Mouse (Mus musculus) thymus, postnatal 0 days (tissue): Measurements from ENCODE around the gene Pbx1. TPM values are rescaled to one million over a fixed set of nuclear protein-coding genes. Genes with fewer than 3 reads are reported as not detected.
"Not testable (repeated sequence)": the region's sequence is repeated elsewhere in the genome, so short reads cannot be mapped to it uniquely, and the experiment has no call there.

Experiments used
- DNase-seq: peaks from one replicate; pipeline ENCODE4 v3.0.0-alpha.2; 2015; ENCODE audit warnings: low spot score
- polyA plus RNA-seq: library from polyadenylated mRNA; unstranded; fragments of >200 nt; fragmentation: Nextera tagmentation; extraction: Ambion mirVana; gene quantifications from 2 replicates; pipeline ENCODE4 v1.2.1, GENCODE M21; 2015

The Pbx1 gene
- polyA plus RNA-seq: 4.6 and 5.8 TPM in 2 replicates

DNA sequence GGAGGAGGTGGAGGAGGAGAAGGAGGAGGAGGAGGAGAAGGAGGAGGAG lies at the start of gene Pbx1:
Gene Pbx1, minus strand, starts transcription at position 39 of the 49 bp plus-strand sequence.
- DNase-seq: not testable (repeated sequence)

DNA sequence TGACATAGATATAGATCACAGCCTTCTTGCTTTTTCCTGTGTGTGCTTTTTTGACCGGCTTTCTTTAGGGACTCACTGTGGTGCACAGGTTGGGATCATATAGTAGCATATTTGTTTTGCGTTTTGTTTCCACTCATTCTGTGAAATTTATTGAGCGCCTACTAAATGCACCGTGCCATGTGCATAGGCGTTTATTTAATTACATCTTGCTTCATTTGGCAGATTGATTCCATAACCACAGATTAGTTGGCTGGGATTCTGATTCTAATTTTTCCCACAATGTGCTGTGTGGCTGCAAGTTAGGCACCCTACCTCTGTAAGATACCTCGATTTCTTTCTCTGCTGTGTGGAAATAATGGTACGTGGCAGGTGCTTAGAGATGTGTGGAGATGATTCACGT lies 47.6 kb upstream of the Pbx1 start:
- no peak for DNase-seq

DNA sequence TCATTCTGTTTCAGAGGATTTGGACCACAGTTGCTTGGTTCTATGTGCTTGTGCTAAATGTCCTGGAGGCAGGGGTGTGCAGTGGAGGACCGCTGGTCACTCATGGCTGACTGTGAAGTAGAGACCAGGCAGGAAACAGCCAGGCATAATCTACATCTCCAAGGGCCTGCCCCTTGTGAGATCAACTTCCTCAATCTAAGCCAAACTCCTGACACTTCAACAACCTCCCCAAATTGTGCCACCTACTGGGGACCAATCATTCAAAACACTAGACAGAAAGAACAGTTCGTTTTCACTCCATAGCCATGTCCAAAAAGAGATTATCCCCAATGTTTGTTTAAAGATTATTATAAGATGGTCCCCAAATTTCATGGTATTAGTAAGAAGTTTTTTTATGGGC lies 46.8 kb upstream of the Pbx1 start:
- no peak for DNase-seq

DNA sequence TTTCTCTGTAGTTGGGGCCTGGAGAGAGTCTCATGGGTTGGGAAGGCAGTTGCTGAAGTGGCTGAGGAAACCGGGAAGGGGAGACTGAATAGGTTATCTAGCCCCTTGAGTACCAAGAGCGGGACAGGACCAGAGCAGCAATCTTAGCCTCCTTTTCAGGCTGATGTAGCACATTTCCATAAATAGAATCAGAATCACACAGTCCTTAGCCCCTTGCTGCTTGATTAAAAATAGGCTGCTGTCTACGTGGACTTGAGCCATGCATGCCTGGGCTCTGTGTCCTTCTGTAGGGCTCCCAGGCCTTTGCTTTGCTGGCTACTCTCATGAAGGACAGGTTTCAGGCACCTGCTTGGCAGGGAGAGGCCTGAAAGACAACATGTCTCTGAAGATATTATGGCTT lies 44.8 kb upstream of the Pbx1 start:
- DNase-seq: no peak

DNA sequence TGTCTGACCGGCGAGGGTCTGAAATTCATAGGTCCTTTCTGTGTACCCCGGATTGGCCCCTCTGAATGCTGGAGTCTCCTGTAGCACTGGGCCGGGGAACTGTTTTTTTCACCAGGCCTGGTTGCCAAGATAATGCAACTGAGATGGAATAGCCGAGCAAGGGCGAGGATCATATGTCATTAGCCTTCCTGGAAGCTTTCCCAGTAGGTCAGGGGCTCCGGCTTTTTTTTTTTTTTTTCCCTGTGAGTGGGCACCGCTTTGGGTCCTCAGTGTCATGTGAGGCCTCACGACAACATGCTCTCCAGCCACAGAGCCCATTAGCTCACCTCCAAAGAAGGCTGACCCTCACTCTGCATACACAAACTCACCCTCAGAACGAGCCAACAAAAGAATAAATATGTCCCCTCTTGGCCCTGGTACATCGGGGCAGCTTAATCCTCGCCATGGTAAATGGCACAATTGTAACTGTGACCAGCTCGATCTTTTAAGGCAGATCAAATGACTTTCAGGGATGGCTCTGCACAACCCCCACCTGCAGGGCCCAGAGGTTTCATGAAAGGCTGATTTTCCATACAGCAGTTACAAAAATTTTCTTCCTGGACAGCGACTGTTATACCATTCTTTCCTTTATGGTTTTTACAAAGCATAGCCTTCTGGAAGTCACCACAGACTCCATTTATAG lies 44.3 kb upstream of the Pbx1 start:
- DNase-seq: no peak

DNA sequence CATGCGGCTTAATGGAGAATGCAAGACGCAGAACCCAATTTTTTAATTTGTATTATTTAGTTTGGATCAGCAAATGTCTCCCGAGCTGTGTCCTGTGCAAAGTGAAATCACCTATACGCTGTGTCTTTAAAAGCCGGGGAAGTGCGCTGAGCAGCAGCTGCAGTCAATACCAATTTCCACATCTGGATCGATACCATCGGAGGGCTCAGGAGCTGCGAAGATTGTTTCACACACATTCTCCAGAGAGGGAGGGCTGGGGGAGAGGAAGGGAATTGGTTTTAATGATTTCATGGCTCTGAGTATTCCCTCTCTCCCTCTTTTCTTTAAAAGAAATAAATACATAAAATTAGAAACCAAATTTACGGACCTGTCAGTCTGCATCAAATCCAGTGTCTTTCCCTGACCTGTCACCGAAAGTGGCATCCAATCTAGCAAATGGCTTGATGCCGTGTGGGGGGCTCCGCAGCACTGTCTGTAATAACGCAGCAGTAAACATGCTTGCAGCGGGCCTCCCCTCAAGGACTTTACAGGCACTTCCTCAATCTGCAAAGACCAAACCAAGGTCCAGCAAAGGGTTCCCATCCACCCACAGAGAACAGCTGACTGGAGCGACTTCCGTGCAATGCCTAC lies 43.6 kb upstream of the Pbx1 start:
- DNase-seq: no peak

DNA sequence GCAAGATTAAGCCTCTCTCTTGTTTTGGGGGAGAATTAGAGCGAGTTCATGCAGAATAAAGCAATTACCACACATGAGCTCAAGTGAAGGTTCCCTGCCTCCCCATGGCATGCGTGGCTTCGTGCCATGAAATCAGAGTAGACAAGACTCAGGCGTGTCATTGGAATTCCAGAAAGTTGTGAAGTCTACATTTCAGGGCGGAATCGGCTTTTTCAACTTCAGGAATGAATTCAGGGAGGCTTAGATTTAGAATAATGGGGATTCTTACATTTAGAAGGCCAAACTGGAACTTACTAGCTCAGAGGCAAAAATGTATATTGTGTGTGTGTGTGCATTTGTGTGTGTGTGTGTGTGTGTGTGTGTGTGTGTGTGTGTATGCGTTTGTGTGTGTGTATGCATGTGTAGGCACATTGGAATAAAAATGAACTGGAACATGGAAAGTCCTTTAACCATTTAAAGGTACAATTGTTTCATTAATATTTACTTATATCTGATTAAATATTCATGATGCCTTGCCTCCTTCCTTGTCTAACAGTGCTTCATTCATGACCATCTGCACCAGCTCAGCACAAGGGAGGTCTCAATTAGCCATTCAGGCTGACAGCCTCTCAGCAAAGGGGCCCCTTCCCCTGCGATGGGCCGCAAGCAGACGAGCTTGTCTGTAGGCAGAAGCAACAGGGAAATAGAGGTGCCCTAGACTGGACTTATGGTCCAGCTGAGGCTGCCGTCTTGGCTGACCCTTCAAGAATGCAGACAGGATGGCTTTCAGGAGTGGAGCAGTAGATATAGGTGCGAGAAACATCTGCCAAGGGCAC lies 41.4 kb upstream of the Pbx1 start:
- DNase-seq: no peak

DNA sequence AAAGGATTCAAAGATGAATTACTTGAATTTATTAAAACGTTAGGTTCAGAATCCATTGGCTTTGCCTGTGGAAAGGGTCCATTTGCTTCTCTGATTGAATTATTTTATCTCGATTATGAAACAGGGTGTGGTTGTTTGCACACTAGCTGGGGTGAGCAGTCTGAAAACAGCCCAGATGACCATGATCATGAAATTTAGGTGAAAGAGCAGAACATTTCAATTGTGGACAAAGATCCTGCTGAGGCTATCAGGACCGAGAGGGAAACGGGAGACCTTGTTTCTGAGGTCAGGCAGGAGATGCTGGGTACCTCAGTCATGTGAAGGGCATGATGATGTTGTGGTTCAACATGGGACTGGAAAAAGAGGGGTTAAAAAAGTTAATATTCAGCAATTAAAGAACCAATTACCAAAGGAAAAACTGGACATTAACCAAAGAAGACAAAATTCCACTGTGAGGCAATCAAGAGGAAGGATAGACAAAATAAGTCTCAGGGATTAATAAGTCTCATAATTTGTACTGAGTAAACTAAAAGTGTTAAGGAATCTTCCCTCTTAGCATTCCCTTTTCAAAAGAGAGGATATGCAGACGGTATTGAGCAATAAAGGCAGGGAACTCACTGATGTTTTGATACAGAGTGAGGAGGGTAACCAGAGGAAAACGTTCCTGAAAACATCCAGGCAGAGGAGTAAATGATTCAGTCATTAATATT lies 40.6 kb upstream of the Pbx1 start:
- no peak for DNase-seq

DNA sequence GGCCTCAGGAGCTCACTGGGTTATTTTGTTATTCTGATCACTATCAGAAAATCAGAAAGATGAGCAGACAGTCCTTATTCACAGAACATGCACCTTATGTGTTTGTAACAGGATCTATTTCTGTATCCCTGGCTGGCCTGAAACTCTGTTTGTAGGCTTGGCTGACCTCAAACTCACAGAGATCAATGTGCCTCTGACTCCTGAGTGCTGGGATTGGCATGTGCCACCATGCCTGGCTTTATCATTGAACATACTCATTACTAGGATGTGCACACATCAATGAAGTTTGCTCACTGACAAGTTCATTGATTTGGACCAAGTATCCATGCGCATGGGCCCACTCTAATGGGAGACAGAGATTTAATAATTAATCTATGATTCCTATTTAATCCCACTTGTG lies 27.4 kb upstream of the Pbx1 start:
- no peak for DNase-seq

DNA sequence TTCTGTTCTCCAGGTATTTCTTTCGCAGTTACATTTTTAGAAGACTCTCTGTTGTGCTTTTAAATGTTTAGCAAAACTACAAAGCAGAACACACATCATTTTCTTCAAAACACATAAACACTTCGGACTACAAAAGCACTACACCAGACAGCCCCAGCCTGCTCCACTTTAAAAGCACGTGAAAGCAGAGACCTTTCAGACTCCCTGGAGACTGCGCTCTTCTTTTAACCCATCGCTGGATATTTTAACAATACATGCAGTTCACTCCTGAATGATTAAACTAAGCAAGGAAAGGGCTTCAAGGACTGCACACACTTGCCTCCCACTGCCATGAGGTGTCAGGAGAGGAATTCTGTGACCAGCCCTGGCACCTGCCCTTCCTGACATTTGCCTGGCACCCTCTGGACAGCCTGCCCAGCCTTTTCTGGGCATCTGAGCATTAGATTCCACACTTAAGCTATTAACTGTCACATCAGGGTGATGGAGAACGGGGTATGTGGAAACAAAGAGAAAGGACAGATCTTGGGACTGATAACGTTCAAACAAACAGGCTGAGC lies 25.2 kb upstream of the Pbx1 start:
- no peak for DNase-seq

DNA sequence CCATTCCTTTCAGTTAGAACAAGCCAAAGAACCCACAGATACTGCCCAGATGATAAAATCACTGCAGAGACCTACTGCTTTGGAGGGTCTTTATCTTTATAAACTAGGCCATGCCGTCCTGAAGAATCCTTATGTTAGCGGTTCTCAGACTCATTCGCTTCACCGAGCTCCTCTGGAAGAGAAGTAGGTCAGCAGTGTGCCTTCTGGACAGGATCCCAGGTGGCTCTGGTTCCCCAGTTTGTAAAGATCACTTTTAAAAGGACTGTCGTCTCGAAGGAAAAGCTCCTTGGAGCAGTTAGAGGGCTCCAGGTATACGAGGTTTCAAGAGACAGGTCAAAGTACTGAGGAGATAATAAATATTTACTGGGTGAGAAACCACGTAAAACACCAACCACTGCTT lies 23.1 kb upstream of the Pbx1 start:
- no peak for DNase-seq

DNA sequence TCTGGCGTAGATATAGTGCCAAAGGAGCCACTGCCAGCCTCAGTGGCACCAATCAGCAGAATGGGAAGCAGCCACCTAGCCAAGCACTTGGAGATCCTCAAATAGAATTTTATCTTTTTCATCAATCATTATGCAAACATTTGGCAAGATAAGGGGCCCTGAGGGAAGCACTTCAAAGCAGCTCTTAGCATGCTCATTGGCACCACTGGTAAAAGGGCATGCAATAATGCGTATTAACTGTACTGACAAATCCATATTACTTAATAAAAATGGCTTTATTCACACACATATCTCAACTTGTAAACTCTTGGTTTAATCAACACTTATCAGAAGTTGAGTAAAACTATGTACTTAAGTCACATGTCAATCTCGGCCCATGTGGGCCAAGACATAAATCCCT lies 1.6 kb upstream of the Pbx1 start:
- DNase-seq: no peak

DNA sequence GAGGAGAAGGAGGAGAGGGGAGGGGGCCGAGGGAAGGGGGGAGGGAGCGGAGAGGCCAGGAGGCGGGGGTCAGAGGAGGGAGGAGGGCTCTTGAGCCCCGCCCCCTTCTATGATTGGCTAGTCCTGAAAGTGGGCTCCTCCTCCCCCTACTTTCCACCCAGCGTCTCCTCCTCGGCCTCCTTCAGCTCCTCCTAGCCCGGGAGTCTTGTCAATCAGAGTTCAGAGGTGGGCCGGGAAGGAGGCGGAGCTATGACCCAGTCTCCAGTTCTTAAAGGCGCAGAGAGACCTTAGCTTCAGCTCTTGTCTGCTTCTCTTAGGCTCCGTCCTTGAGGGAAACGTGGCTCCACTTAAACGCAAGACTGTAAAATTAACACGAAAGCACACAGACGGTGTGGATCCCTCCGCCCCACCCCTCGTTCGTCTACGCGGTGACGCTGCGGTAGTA lies 233 bp upstream of the Pbx1 start:
- DNase-seq: peak; percentile 92

DNA sequence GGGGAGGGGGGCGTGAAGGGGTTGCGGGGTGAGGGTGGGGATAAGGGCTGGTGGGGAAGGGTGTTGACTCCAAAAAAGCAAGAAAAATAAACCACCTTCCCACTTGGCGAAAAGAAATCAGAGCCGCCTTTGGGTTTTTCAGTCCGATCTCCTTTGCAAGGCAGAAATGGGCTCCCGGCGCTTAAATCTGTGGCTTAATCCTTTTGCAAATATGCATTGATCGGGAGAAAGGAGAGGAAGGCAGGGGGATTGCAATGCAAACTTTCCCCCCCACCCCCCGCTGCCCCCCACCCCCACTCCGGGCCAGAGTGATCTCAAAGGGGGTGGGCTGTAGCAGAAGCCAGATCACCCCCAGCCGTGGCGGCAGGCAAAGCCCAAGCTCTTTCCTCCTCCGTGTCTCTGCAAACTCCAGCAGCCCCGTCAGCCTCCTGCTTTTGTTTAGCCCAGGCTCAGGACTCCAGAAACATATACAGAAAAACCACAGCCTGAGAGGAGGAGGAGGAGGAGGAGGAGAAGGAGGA lies 299 bp downstream of the Pbx1 start:
- no peak for DNase-seq

DNA sequence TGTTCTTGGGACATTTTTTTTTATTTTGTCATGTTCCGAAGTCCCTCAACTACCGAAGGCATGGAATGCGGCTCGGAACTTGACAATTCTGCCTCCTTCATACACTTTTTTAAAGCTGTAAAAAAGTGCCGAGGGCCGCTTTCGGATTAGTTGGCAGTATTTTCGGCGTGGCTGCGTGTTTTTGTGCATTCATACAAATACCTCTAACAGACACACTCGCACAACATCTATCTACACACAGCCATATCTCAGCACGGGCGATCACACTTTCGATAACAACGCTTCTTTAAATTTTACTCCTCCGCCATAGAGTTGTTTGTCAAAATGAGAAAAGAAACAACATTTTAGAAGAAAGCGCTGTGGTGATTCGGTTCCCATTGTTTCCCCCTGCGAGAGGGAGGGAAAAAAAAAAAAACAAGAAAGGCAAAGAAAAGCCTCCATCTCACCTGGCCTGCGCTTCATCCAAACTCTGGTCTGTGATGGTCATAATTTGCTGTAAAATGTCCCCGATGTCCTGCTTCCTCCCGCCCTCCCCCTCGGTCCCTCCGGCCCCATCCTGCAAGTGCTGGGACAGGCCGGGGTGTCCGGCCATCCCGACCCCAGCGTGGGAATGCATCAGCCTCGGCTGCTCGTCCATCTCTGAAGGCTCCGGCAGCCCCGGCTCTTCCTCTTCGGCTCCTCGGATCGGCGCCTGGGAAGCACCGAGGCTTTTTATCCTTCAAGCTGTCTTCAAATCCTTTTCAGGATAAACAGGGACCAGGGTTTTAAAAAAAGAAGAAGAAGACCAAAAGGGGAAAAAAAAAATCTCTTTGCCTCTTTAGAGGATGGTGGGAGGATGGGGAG lies 981 bp downstream of the Pbx1 start:
- DNase-seq: no peak

DNA sequence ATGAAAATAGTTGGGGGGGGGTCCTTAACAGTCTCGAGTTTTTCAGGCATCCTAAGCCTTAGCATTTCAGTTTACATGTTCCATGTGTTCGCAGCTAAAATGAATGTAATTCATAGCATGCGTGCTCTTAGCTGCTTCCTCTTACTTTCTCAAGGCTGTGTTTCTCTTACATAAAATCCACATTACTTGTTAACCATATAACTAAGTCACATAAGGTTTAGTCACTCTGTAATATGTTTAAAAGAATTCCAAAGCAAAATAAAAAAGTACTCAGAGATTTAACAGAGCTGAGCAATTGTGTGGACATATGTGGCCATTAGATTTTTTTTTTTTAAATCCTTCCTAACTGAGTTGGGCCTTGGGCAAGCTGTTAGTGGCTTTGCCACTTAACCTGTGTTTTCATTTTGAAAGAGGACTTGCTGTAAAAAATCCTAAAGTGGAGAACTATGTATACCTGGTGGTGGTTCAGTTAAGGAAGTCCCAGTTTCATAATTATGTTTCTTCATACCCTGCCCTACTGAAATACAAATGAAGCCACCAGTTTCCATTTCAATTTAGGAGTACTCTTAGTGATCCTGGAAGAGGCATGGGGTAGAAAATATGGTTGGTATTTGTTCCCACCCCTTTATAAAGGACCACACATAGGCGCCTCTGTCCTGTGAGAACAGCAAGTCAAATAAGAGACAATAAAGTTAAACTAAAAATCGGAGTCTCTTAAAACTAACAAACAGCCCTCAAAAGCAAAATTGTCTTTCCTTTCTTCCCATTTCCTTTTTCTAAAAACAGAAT lies 2.0 kb downstream of the Pbx1 start:
- no peak for DNase-seq

DNA sequence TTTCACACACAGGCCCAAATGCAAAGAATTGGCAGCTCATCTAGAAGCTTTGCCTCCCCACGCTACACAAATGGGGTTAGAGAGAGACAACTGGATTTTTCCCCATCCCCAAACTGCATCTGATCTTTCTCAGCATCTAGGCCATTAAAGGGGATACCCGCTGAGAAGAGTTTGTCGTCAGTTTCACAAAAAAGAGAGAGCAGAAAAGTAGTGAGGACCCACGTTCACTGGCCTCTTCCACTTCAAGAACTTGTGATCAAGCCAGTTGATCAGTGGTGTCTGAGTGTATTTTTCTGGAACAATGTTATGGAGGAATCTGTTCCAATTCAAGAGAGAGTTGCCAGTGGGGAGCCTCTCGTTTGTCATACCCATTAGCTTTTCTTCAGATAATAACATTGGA lies 2.7 kb downstream of the Pbx1 start:
- DNase-seq: no peak

DNA sequence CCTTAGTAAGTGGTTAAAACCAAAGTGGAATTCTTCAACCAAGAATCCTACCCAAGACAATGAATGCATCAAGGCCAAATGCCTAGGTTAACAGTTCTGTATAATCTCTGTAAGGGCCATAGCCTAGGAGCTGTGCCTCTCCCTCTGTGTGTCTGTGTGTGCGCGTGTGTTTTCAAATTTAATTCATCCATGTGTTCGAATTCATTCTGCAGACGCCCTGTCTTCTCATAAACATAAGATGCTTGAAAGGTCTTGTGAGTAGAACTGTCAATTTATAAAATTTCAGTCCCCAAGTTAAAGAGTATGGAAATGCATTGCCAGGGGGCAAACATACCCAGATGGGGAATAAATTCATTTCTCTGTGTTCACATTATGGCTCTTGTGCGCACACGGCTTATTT lies 3.8 kb downstream of the Pbx1 start:
- no peak for DNase-seq

DNA sequence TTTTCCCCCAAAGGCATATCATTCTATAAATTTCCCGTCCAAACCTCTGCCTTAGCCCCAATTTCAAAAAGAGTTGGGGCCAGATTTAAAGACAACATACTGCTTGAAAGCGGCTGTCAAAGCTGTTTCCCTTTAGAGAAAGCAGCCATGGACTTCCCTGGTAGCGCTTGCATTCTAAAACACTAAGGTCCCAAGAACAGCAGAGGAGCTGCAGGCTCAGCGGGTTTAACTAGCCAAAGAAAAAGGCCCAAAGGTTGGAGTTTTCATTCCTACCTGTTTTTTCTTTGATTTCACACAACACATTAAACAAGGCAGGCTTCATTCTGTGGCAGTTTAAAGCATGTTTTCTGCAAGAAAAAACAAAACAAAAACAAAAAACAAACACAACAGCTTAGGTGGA lies 4.5 kb downstream of the Pbx1 start:
- no peak for DNase-seq

DNA sequence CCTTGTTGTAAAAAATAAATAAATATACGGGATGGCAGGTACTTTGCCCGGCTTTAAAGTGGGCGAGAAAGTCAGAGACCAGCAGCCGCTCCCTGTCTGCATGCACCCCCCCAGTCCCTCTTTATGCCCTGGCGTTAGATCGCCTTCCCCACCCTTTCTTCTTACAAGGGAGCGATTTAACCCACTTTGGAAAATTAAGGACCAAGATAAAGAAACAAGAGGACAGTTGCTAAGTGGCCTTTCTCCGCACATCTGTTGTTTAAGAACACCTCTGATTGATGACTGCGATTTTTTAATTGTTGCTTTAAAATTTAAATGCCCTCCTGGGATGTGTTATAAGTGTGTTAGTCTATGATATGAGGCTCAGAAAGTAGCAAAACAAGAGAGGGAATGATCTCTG lies 5.2 kb downstream of the Pbx1 start:
- no peak for DNase-seq
